Mouse (Mus musculus) skeletal muscle tissue, adult 2 months (tissue): Measurements from ENCODE around the gene Ccdc70.
A peak's percentile ranks its signal among the peaks of the same experiment; 100 is the strongest.
"Not testable (repeated sequence)": the region's sequence is repeated elsewhere in the genome, so short reads cannot be mapped to it uniquely, and the experiment has no call there.

ENCODE experiments used
- DNase-seq: peaks from one replicate; pipeline ENCODE4 v3.0.0-alpha.2; 2012; ENCODE audit warnings: low read depth, low spot score

Ccdc70 gene

GRCm38 (mm10) chr8:21969475-21969874, at the start of gene Ccdc70:
TSS of gene Ccdc70 (plus strand) at chr8:21969775.
- DNase-seq: no peak

- not testable (repeated sequence) for DNase-seq
Measured at GRCm38 (mm10) chr8:21930754-21931153, 38.8 kb upstream of the Ccdc70 start.

- DNase-seq: no peak
Measured at GRCm38 (mm10) chr8:21932610-21933009, 37.0 kb upstream of the Ccdc70 start, which contains the start of gene Defb15. TSS of gene Defb15 (minus strand) at chr8:21932710.

- DNase-seq: not testable (repeated sequence)
Measured at GRCm38 (mm10) chr8:21938052-21938451, 31.5 kb upstream of the Ccdc70 start, which contains the start of gene Defb35. TSS of gene Defb35 (plus strand) at chr8:21938352.

GRCm38 (mm10) chr8:21946462-21946861, 23.1 kb upstream of the Ccdc70 start, which contains the start of gene Defb13:
TSS of gene Defb13 (plus strand) at chr8:21946762.
- DNase-seq: no peak

- no peak for DNase-seq
Measured at GRCm38 (mm10) chr8:21947311-21948017, 22.1 kb upstream of the Ccdc70 start.

- no peak for DNase-seq
Measured at GRCm38 (mm10) chr8:21955321-21955720, 14.3 kb upstream of the Ccdc70 start.

GRCm38 (mm10) chr8:21956336-21956735, 13.2 kb upstream of the Ccdc70 start:
- no peak for DNase-seq

- DNase-seq: no peak
Measured at GRCm38 (mm10) chr8:21958414-21958813, 11.2 kb upstream of the Ccdc70 start, which contains the start of gene Fam90a1a. TSS of gene Fam90a1a (plus strand) at chr8:21958714.

- no peak for DNase-seq
Measured at GRCm38 (mm10) chr8:21966646-21967045, 2.9 kb upstream of the Ccdc70 start.

GRCm38 (mm10) chr8:21978193-21978592, 8.6 kb downstream of the Ccdc70 start:
- DNase-seq: no peak

- DNase-seq: no peak
Measured at GRCm38 (mm10) chr8:21981664-21982337, 12.2 kb downstream of the Ccdc70 start.

GRCm38 (mm10) chr8:21992184-21992583, 22.6 kb downstream of the Ccdc70 start:
- DNase-seq: peak; percentile 31

GRCm38 (mm10) chr8:21995181-21995580, 25.6 kb downstream of the Ccdc70 start:
- no peak for DNase-seq

GRCm38 (mm10) chr8:22004750-22005522, 35.4 kb downstream of the Ccdc70 start:
- no peak for DNase-seq

GRCm38 (mm10) chr8:22006423-22006822, 36.8 kb downstream of the Ccdc70 start:
- DNase-seq: no peak

- DNase-seq: no peak
Measured at GRCm38 (mm10) chr8:22009403-22009802, 39.8 kb downstream of the Ccdc70 start.

GRCm38 (mm10) chr8:22013034-22013707, 43.6 kb downstream of the Ccdc70 start:
- no peak for DNase-seq

- DNase-seq: no peak
Measured at GRCm38 (mm10) chr8:22017731-22018130, 48.2 kb downstream of the Ccdc70 start.

GRCm38 (mm10) chr8:22019498-22019897, 49.9 kb downstream of the Ccdc70 start:
- DNase-seq: no peak

- DNase-seq: no peak
Measured at GRCm38 (mm10) chr8:22022244-22022643, 52.7 kb downstream of the Ccdc70 start.
